Mouse (Mus musculus) adrenal gland, adult (tissue): Measurements from ENCODE around the gene Pbld2.
"Not testable (repeated sequence)": the region's sequence is repeated elsewhere in the genome, so short reads cannot be mapped to it uniquely, and the experiment has no call there.

Source experiments
- DNase-seq, 2 experiments: peaks; one replicate each; pipeline ENCODE4 v3.0.0; 2022 to 2023; ENCODE audit warnings: low spot score in 1 of 2; ENCODE audit not compliant: inconsistent age in 2 of 2

Gene Pbld2

DNA sequence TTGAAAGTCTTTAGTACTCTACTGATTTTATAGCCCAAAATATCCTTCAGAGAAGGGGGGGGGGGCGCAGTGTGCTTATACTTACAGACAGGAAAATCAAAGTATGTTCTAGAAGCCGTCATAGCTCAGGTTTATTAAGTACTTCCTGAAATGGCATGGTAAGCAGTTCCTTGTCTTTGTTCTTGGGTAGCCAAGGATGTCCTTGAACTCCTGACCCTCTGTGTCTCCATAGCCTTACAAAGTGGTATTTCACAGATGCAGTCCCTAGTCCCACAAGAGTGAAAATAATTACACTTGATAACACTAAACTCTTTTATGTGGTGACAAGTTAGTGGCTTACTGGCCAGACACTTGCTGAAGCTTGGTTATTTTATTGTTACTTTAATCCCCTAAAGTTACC lies 901 bp downstream of the Pbld2 start:
- no peak for DNase-seq

DNA sequence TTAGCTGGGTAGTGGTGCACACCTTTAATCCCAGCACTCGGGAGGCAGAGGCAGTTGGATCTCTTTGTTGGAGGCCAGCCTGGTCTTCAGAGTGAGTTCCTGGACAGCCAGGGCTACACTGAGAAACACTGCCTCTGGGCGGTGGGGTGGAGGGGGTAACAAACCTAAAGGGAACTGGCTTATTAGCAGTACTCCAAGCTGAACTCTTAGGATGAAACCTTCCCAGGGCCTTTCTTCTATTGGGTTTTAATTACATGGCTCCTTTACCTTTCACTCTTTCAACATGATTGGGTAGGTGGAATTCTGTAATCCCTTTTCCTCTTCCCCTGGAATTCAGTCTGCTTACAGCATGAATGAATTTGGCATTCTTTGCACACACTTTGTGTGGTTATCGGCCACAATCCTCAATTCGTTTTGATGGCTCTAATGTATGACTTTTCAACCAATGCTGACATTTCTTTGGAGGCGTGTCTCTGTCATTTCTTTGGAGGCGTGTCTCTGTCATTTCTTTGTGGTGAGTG lies 1.4 kb downstream of the Pbld2 start:
- peak; percentile 29 to 61 for DNase-seq

DNA sequence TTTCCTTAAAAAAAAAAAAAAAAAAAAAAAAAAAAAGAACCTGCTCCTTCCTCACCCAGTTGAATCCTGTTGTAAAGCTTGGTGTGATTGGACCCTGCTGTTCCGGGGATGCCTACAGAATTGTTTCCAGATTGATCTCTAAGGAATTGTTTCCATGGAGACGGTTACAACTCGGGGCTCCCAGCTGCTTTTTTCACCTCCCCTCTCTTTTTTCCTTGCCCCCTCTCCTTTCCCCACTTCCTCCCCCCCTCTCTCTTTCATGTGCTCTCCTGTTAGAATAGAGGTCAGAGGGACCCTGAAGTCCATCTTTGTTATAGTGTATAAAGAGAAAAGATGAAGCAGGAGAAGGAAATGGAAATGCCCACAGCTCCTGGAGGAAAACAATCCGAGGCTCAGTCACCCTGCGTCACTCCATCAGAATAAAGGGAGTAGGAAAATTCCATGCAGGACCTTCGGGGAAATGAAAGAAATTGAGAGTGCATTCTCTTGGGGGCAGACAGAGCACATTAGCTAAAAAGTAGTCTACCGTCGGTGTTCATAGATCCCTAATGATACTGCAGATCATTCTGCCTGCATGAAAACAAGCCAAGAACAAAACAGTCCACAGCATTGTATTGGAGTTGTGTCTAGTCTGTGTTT lies 2.2 kb downstream of the Pbld2 start:
- DNase-seq: peak in 1 of 2 experiments; percentile 65

DNA sequence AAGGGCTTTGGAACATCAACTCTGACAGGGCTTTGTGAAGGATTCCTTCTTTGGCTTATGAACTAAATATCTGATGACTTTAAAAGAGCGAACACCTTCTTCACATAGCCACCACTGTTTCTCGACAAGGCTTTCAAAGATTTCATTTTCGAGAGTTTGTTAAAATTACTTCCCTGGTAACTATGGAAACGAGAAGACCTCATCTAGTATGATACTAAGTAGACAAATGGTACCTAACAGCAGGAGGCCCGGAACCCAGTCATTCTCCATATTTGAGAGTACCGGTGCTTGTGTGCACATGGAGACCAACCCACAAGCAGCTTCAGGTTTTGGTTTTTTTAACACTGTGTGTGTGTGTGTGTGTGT lies 2.7 kb downstream of the Pbld2 start:
- no peak for DNase-seq

DNA sequence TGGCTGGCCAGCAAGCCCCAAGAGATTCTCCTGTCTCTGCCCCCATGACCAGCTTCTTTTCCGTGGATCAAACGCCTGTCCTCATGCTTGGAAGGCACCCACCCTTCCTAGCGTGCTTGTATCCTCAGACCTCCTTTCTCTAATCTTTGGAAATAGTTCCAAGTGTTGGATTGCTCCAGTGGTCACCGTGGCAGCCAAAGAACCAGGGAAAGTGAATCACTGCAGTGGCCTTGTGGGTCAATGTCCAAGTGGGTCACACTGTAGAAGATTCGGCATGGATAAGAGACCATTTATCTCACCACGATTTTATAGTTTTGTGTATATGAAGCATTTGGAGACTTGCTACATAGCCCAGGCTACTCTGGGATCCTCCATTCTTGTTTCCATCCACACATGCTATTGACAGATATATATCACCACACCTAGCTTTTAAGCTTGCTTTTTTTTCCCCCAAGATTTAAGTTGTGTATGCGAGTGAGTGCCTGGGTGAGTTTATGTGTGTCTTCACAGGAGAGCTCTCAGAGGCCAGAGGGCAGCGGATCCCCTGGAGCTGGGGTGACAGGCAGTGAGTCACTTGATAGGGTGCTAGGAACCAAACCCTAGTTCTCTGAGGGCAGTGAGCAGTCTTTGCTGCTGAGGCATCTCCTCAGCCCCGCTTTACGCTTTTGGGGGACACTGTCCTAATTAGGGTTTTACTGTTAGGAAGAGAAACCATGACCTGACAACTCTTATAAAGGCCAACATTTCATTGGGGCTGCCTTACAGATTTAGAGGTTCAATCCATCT lies 3.5 kb downstream of the Pbld2 start:
- peak; percentile 65 to 85 for DNase-seq

DNA sequence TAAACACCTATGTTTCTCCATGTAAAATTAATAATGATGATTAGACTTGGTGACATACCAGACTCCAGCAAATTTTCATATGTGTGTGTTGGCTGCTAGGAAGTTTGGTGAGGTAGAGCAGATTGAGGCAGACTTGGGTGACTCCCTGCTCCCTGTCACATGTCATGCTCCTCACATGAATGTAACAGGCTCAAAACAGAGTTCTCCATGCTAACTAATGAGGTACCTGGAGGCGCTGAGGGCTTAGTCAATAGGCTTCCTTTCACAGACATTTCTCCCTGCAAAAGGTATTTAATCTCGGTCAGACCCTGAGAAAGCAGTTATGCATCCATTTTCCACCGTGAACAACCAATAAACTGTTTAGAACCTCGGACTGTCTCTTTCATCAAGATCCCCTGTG lies 4.3 kb downstream of the Pbld2 start:
- peak in 1 of 2 experiments; percentile 18 for DNase-seq

DNA sequence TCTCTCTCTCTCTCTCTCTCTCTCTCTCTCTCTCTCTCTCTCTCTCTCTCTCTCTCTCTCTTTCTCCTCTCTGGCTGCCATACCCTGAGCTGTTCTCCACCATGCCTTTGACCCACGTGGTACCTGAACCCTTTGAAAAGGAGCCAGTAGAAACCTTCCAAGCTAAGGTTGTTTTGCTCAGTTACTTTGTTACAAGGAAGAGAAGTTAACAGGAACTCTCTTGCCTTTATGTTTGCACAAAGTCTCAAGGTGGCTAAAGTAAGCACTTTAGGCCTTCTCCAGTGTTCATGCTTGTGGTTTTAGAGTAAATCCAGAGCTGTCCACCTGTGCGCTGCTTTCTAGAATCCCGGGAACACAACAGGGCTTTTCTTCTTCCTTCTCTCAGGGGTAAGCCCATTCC lies 8.2 kb downstream of the Pbld2 start:
- DNase-seq: no peak

DNA sequence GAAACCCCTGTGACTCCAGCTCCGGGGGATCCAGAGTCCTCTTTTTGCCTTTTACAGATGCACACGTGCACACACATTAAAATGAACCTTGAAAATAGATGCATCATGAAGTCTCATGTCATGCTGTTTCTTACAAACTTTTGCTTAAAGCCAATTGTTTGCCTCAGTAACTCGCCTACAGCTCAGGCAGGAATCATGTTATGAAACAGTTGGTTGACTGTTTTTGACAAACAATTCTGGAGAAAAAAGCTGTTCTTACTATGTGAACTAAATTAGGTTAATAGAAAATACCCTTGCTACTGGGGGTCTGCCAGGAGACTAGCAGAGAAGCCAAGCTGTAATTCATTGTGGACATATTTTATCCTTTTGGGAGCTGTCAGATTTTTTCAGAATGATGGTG lies 8.8 kb downstream of the Pbld2 start:
- no peak for DNase-seq

DNA sequence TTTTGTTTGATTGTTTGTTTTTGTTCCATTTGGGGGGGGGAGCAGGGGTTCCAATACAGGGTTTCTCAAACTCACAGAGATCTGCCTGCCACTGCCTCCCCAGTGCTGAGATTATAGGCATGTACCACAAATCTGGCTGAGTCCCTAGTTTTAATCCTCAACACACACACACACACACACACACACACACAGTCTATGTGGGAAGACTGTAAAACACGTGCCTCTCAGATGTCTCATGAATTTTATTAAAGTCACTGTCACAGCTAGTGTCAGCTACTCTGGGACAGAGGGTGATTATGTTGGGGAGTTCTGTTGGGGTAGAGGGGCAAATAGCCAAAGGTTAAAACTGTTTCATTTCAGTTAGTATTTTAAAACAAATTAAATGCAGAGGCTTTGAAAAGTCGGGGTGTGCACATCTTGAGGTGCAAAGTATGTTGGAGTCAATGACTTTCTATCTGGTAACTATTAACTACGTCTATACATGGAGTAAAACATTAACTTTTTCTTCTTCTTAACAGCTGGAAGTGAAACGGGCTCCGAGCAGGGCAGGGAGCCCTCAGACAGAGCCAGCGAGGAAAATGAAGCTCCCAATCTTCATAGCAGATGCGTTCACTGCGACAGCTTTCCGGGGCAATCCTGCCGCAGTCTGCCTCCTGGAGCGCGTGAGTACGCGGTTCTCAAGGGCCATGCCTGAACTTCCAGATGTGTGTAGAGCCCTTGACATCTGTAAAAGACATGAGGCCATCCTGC lies 14.6 kb downstream of the Pbld2 start:
- no peak for DNase-seq

DNA sequence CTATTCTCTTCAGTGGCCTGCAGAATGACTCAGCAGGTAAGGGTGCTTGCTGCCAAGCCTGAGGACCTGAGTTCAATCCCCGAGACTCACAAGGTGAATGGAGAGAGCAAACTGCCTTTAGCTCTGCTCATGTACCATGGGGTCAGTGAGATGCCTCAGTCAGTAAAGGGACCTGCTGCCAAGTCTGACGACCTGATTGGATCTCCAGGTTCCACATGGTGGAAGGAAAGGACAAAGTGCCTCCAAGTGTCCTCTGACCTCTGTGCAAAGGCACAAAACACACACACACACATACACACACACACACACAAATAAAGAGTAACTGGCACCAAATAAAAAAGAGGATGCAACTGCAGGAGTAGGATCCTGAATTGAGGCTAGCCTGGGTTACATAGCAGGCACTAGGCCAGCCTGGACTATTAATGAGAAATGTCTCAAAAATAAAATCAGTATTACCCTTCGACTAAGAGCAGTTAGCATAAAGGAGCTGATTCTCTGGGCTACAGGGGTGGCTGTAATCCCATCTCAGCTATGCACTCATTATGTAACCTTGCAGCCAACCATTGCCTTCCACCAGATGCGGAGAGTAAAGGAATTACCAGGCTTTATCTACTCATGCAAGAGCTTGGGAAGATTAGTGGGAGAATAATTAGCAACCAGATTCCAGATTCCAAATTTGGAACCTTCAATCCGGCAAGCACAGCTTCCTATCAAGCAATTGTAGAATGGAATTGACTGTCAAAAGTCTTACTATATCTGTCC lies 15.9 kb downstream of the Pbld2 start:
- DNase-seq: peak in 1 of 2 experiments; percentile 14

DNA sequence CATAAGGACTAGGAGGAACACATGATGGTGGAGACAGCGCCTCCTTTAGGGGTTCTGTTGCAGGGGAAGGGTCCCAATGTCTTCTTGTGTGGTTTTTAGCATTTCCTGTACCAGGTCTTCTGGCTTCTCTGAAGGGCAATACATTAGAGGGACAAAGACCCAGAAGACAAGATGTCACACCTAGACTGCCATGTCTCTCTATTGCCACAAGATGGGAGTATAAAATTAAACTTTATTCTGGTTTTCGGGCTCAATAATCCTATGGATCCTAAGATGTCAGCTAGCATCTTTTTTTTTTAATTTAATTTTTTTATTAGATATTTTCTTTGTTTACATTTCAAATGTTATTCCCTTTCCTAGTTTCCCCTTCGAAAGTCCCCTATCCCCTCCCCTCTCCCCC lies 19.0 kb downstream of the Pbld2 start:
- DNase-seq: peak in 1 of 2 experiments; percentile 24

DNA sequence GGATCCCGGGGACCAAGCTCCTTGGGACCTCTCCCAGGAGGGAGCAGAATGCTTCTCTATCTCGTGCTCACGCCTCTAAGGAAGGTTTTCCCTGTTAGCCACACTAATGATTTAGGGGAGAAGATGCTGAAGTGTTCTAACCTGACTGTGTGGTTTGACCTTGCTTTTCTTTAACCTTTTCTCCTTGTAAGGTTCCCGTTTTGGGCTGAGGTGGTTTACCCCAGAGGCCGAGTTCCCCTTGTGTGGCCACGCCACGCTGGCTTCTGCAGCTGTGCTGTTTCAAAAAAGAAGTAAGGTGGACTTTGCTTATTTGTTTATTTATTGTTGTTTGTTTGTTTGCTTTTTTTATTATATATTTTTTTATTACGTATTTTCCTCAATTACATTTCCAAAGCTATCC lies 23.6 kb downstream of the Pbld2 start:
- DNase-seq: no peak

DNA sequence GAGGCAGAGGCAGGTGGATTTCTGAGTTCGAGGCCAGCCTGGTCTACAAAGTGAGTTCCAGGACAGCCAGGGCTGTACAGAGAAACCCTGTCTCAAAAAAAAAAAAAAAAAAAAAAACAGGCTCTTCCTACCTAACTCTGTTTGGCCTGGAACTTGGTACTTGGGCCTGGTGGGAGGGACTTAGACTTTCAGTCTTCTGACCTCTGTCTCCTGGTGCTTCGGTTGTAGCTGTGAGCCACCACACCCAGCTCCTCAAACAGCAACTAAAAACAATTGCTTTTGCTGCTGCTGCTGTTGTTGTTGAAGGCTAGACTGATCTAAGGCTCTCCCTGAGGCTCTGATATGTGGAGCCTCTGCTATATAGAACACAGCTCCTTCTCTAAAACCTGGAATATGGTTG lies 25.0 kb downstream of the Pbld2 start:
- DNase-seq: no peak

DNA sequence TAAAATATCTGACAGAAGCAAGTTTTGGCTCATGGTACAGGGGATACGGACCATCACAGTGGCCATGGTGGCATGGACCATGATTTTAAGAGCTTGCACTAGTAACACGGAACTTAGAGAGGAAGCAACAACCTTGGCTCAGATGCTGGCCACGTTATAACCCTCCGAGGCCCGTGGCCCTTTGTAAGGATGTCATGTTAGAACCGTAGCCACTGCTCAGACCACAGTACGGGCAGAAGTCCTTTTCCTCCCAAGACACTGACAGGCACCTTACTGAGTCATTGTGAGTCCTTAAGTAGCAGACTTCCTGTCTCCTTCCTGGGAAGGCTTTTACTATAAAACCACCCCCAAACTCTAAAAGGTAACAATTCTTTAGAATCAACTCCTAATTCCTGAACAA lies 27.2 kb downstream of the Pbld2 start:
- DNase-seq: no peak

DNA sequence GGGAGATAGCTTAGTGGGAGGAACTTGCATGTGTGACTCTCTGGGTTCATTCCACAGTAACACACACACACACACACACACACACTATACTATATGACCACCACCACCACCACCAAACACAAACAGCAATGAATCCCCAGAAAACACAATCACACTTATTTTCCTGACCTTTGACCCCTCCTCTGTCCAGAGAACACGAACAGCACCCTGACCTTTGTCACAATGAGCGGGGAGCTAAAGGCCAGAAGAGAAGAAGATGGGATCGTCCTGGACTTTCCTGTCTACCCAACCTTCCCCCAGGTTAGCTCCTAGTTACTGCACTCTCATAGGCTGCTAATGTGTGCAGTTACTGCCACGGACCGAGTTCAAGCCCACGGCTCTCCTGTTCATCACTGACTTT lies 27.9 kb downstream of the Pbld2 start:
- DNase-seq: no peak

DNA sequence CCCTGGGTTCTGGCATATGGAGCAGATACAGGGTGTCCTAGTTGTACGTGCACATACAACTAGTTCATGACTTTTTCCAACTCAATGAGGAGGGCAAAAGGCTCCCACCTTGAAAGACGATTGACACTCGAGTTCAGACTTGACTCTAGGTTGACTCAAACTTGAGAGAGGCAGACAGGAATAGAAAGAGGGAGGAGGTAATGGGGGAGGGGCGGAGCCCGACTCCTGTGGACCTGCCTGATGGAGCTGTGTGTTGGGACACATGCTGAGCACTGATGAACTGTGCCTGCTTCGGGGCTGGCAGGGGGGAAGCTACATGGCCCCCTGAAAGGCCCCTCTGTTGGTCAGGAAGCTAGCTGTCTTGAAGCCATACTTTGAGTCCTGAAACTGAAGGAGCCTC lies 28.9 kb downstream of the Pbld2 start:
- peak in 1 of 2 experiments; percentile 36 for DNase-seq

DNA sequence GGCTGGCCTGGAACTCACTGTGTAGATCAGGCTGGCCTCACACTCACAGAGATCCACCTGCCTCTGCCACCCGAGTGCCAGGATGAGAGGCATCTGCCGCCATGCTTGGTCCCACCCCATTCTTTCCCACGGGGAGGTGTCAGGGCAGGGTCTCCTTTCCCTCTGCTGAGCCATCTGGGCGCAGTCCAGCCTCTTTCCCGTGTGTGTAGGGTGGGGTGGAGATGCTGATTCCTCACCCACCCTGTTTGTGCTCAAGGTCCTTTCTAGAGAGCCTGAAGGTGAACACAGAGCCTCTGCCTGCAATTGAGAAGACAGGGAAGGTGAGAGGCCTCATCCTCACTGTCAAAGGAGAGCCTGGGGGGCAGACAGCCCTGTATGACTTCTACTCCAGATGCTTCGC lies 30.0 kb downstream of the Pbld2 start:
- DNase-seq: not testable (repeated sequence)

DNA sequence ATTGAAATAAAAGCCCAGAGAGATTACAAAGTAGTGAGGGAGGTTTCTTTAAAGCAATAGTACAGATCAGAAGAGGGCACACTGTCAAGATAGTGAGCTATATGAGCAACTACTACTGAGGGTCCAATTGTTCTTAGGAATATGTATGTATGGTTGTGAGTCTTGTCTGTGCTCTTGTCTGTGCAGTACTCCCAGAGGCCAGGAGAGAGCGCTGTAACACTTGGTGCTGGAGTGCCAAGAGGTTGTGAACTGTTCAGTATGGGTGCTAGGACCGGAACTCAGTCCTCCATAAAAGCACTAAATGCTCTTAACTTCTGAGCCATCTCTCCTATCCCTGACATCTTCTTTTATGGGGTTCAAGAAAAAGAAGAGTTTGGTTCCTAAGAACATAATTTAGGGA lies 30.5 kb downstream of the Pbld2 start:
- no peak for DNase-seq

DNA sequence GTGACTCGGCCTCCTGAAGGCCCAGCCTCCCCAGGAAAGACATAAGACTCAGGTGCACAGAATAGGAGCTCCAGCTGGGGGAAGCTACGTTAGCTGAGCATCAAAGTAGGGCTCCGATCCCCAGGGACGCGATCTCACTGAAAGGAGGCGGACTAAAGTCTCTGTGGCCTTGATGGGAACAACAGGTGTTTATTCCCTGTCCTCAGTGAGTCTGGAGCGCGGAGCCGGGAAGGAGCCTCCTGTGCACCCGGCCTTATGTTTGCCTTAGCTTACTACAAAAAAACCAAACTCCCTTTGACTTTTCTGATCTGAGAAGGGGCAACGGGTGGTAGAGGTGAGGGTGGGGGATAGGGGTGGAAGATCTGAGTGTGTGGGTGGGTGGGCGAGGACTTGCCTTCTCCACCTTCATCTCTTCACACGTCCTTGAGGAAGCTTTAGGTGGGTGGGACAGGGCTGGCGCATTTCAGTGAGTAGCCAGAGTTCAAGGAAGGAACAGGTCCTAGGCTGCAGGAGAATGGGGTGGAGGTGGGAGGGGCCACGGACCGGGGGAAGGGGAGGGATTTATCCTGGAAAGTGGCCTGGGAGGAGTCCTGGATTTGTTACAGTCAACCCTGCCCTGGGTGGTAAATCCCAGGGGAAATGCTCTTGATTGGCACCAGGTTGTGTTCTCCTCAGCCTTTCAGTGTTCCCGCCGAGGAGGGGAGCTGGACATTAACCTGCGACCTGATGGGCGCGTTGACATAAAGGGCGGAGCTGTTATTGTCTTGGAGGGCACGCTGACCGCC lies 33.0 kb downstream of the Pbld2 start:
- peak; percentile 38 to 73 for DNase-seq

DNA sequence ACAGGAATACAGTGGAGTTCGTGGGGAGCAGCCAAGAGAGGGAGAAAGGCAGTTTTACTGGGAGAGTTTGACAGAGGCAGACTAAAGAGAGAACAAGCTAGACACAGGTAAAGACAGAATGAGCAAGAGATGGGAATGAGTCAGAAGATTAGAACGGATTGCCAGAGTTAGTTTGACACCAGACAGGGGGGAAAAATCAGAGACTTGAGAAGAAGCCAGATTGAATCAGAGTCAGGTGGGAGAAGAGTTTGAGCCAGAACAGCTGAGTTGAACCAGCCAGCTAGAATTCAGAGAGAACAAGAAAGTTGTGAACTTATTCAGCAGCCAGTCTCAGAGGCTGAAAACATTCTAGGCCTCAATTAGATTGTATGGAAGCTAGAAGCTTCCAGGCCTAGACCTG lies 35.7 kb downstream of the Pbld2 start, which contains the start of gene Pbld1:
TSS of gene Pbld1 (plus strand) at position 301 of the 400 bp plus-strand sequence.
- DNase-seq: no peak
